Mouse (Mus musculus) pancreas, adult 10 weeks (tissue): ENCODE results near the gene Pwp2. TPM values are rescaled to one million over a fixed set of nuclear protein-coding genes. Genes with fewer than 3 reads are reported as not detected.

ENCODE experiments used
- polyA plus RNA-seq: library from polyadenylated mRNA; stranded (reverse); fragments of 350-450 nt; fragmentation: Illumina TruSeq; extraction: RNeasy Lipid Tissue Mini Kit (QIAGEN cat#74804); gene quantifications from one replicate; pipeline ENCODE4 v1.2.3, GENCODE M21; 2015; ENCODE audit warnings: low read depth, low replicate concordance; ENCODE audit not compliant: insufficient read depth

The Pwp2 gene
- 2.3 TPM for polyA plus RNA-seq

DNA sequence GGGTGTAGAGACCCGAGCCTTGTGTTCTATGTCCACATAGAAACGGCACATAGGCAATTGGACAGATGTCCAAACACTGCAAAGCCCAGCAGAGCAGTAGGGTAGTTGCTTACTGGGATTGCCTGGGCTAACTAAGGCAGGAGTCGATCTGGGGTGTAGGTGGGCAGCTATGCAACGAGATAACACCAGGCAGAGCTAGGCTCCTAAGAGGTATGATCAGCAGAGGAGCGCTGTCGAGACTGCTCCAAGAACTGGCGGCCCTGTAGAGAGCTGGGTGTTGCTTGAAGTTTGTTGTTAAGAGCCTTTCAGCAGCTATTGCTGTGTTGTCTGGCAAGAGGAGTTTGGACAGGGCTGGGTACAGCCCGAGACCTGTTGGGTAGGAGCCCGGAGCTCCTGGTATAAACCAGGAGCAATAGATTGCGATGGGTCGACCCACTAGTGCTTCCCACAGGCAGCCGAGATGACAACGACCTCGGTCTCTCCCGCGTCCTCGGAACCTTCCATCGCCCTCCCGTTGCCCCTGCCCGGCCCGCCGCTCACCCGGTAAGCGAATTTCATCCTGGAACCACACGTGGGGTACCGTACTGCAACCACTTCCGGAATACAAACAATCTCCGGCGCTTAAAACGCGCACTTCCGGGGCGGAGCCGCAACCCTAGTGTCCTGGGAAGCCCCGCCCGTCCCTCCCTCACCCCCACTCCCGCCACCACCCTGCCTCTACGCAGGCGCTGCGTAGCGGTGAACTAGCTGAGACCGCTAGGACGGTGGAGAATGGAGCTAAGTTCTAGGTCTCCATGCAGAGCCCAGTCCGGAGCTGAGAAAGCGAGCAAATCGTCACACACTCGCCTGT lies at the start of gene Pwp2:
Pwp2 (minus strand) TSS at position 619 of the 850 bp plus-strand sequence.

DNA sequence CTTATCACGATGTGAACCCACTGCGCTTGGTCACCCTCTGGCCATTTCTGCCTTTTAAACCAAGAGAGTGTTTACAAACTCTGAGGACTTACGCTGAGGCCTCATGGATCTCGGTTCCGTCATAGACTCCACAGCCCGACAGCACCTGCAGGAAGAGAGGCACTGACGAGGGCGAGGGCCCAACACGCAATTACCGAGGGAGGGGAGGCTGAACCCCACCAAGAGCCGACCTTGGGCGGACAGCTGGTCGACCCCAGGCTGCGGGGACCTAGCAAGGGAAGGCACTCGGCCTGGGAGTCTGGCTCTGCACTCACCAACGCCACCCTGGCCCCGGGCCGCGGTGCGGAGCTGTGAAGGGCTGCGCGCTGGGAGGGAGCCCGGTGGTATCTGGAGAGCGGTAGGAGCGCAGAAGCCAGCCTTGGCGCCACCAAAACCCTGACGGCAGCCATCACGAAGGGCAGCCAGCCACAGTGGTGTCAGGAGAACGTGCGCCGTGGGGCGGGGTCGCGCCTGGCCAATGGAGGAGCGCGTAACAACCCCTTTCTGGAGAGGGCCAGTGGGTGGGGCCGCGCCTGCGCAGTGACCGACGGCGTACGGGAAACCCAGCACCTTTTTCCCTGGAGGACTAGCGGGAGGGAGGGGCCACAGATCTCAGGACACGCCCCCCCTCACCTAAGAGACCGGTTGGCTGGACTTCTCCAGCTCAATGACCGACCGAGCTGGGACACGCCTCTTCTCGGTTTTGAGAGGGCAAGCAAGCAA lies 15.5 kb downstream of the Pwp2 start, which contains the start of gene D10Jhu81e:
D10Jhu81e (minus strand) TSS at position 502 of the 762 bp plus-strand sequence.

Other genes starting within 250 kb of the Pwp2 start
- 1.4 TPM for gene Trpm2, start 214.6 kb downstream of the Pwp2 start, polyA plus RNA-seq
- 6.9 TPM for gene 1810043G02Rik, start 206.6 kb downstream of the Pwp2 start, polyA plus RNA-seq
- 9.8 TPM for gene Pfkl, start 175.1 kb downstream of the Pwp2 start, polyA plus RNA-seq
- not detected for gene Dnmt3l, start 143.2 kb downstream of the Pwp2 start, polyA plus RNA-seq
- gene Aire, start 141.5 kb downstream of the Pwp2 start, polyA plus RNA-seq: not detected
- gene Icosl, start 115.8 kb downstream of the Pwp2 start, polyA plus RNA-seq: 4.5 TPM
- 17.8 TPM for gene D10Jhu81e, start 15.4 kb downstream of the Pwp2 start, polyA plus RNA-seq
- 9.0 TPM for gene Trappc10, start 59.5 kb upstream of the Pwp2 start, polyA plus RNA-seq
- 14.0 TPM for gene Agpat3, start 167.3 kb upstream of the Pwp2 start, polyA plus RNA-seq
- 32.4 TPM for gene Rrp1, start 227.9 kb upstream of the Pwp2 start, polyA plus RNA-seq
- gene Cstb, start 240.5 kb upstream of the Pwp2 start, polyA plus RNA-seq: 35.7 TPM